Mouse (Mus musculus) kidney, adult 18-20 months (tissue): Measurements from ENCODE around the gene Fam189a2.

Experiments
- DNase-seq: peaks from one replicate; pipeline ENCODE4 v3.0.0; 2021

Gene Fam189a2

DNA sequence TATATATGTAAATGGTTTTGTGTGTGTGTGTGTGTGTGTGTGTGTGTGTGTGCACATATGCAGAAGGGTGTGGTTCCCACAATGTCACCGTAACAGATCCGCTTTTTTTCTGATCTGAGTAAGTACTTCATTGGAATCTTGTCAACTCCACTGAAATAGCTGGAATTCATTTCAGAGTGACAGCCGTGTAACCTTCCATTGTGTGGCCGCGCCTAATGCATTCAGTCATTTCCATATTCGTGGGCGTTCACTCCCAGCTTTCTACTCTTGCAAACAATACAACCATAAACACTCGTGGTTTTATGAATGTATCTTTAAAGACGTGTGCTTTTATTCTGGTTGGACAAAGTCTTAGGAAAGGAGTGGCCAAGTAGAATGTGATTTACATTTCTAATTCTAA lies 6.7 kb downstream of the Fam189a2 start:
- no peak for DNase-seq

DNA sequence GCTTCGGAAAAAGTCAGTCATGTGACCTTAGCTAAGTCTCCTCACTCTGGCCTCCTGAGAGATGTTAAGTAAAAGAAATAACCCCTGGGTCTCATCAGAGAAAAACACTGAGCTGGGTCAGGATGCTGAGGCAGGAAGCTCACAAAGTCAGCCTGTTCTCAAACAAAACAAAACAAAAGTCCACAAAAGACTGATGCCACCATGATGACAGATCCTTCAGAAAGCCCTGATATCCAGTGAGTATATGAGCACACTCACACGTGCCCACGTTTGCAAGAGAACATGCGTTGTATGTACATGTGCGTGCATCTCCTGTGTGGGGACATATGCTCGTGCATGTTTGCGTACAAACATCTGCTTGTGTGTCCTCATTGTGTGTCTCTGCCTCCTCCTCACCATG lies 7.5 kb downstream of the Fam189a2 start:
- DNase-seq = no peak

DNA sequence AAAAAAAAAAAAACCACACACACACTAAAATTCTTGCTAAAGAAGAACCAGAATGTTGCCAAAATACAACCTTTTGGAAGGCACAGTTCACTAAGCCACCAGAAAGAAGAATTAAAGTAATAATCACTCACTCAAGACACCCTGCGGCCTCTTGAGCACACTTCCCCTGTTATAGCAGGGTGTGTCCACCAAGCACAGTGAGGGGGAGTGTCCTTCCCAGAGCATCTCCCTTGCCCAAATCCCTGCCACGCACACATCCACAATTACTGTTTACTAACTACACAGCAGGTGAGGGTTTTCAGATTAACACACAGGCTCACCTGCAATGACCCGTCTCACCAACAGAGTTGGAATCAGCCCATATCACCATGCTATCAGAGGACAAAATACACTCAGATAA lies 8.0 kb downstream of the Fam189a2 start:
- no peak for DNase-seq

DNA sequence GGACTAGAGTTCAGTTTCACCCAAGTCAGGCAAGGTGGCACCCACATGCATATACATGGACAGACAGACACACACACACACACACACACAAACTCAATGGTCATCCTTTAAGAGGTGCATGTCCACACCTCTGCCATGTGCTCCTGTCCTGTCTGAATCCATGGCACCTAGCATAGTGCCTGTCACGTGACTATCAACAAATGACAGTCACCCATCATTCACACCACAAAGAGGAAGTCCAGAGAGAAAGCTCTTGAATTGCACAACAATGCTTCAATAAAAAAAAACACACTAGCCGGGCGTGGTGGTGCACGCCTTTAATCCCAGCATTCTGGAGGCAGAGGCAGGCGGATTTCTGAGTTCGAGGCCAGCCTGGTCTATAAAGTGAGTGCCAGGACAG lies 8.5 kb downstream of the Fam189a2 start:
- no peak for DNase-seq

DNA sequence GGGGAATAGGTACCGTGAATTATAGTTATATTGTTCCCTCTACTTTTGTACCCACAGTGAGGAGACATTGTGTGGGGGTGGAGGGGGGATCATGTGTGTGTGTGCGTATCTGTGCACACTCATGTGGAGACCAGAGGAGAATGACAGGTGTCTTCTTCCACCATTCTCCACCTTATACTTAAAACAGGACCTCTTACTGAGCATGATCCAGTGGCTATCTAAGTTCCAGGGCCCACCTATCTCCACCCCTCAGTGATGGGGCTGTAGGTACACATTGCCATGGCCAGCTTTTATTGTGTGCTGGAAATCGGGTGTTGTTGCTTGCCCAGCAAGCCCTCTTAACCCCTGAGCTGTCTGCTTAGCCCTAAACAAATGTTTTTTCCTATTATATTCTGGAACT lies 10.1 kb downstream of the Fam189a2 start:
- DNase-seq = no peak

DNA sequence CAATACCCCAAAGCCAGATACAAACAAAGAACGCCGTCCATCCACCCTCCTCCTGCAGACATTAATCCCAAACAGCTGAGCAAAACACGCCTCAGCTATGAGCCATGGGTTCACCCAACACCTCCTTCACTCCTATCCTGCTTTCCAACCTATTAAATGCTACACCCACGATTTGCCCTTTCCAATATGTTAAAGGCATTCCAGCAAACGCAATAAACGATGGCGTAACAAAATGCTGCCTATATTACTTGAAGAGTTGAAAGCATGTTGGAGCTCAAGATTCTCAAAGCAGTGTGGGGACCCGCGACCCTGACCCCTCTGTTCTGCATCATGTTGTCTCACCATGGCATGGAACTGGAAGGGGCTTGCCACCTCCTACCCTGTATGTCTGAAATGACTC lies 11.2 kb downstream of the Fam189a2 start:
- no peak for DNase-seq

DNA sequence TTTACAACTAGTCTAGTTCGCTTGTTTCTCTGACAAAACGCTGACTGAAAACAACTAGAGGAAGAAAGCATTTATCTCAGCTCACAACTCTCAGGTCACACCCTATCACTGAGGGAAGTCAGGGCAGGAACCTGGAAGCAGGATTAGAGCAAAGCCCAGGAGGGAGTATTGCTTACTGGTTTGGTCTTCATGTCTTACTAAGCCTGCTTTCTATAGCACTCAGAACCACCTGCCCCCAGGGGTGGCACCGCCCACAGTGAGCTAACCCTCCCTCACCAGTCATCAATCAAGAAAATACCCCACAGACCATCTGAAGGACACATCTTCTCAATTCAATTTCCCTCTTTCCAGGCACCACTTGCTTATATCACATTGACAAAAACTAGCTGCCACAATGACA lies 12.4 kb downstream of the Fam189a2 start:
- DNase-seq = no peak

DNA sequence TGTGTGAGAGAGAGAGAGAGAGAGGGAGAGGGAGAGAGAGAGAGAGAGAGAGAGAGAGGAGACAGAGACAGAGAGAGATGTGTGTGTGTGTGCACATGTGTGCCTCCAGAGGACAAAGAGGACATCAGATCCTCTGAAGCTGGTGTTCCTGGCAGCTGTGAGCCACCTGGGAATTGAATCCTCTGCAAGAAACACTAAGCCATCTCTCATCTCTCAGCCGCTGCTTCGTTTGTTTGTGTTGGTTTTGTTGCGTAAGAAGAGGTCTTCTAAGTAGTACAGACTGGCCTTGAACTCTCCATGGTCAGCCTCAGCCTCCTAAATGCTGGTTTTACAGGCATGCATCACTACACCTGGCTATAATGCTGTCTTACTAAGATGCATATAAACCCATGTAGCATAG lies 12.9 kb downstream of the Fam189a2 start:
- no peak for DNase-seq

DNA sequence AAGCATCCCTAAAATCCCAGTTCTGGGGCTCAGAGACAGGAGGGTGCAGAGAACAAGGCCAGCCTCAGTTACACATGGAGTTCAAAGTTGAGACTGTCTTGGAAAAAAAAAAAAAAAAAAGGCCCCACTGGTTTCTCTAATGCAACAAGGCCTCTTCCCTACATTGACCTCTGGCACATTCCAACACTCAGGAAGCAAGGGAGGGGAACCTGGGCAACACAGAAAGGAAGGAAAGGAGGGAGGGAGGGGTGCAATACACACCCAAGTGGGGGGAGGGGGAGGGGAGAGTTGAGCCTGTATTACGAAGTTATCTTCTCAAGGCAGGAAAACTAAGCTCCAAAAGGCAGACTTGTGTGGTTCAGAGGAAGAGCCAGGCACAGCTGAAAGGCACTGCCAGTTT lies 13.4 kb downstream of the Fam189a2 start:
- DNase-seq = peak; percentile 41

DNA sequence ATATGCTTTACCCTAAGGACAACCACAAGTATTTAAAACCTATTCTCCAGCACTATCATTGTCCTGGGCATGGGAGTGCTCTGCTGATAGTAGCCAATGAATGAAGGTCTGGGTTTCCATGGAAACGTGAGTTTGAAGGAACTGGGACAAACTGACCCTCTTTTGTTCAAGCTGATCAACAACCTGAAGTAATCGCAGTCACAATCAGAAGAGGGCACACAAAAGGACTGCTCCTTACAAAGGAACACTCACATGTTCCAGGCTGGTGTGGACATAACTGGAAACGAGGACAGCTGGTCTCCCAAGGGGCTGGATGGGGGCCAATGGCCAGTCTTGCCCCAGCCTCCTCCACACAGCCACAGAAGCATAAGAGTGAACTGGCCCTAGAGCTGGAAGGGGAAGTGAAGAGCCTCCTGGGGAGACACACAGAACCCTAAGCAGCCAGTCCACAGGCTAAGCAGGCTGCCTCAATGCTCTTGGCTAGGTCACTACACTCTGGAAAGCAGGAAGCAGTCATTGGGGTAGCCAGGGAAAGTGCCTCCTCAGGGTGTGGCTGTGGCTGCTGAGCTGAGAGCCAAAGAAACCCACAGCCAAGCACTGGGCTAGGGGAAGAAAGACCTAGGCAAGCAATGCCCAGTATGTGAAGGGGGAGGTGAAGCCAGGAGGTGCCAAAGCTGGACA lies 14.0 kb downstream of the Fam189a2 start:
- DNase-seq = peak; percentile 40

DNA sequence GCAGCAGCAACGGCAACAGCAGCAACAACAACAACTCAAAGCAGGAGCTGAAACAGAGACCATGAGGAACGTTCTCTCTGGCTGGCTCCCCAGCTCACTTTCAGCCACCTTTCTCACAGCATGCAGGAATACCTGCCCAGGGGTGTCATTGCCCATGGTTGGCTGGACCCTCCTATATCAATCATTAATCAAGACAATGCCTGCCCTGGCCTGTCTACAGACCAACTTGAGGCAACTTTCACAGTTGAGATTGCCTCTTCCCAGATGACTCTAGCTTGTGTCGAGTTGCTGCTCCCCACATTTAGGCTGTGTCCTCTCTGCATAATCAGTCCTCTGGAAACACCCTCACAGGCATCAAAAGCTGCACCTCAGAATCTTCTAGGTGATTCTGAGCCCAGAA lies 17.6 kb downstream of the Fam189a2 start:
- no peak for DNase-seq

DNA sequence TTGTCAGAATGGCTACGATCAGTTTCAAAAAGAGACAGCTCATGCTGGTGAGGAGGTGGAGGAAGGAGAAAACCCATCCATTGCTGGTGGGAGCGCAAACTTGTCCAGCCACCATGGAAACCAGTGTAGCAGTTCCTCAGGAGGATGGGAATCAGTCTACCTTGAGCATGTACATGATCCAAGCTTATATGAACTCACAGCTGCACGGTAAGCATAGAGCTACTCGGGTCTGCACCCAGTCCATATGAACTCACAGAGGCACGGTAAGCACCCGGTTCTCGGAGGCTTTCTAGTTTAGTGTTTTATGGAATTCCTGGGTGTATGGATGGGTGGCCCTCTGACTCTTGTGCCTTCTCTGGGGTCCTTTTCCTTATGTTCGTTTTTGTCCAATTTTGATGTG lies 18.3 kb downstream of the Fam189a2 start:
- DNase-seq = no peak

DNA sequence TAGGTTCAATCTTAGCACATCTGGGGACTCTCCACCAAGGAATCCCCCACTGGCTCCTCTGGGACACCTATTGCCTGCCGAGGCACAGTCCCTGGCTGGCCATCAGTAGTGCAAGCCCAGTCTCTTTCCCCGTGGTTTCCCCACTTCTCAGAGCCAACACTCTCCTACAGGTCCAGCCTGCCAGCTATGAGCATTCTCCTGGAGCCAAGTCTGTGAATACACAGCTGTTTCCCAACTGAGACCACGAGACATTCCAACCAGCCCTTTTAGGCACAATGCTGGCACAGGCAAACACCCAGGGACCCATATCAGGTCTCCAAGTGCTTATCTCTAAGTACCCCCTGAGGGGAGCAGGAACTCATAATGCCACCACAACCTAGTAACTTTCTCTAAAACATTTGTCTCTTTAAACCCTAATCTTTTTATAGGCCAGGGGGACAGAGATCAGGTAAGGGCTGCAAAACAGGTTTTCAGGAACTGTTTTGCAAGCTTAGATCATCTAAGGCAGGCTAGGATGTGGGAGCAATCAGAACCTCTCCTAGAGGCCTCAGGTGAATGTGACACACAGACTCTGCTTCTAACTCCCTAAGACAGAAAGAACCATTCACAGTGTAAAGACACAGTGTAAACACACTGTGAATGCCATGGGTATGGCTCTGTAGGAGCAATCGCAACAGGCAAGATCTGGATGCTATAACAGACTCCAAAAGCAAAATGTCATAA lies 23.0 kb downstream of the Fam189a2 start:
- DNase-seq = peak; percentile 43

DNA sequence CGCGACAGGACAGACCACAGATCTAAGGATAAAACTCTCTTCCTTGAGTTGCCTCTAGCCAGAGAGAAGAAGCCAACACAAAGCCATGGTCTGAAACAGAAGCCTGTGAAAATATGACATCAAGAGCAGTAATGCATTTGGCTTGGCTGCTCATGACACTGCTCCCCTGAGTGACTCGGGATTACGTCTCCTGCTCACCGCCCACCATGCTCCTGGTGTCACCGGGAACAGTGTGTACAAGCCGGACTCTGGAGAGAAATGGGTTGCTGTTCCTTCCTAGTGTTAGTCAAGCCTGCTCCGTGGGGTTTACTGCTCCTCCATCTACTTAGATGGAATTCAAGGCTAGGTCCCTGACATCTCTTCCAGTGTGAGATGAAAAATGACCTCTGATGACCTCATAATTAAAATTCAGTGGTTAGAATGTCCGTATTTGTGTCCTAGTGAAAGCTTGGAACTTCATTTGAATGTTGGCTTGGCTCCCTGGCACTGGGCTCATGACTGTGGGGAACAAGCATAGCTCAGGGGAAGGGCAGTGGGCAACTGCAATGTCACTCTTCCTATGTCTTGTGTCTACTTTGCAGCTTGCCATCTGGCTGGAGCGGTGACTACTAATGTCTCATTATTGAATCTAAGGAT lies 23.7 kb downstream of the Fam189a2 start:
- no peak for DNase-seq

DNA sequence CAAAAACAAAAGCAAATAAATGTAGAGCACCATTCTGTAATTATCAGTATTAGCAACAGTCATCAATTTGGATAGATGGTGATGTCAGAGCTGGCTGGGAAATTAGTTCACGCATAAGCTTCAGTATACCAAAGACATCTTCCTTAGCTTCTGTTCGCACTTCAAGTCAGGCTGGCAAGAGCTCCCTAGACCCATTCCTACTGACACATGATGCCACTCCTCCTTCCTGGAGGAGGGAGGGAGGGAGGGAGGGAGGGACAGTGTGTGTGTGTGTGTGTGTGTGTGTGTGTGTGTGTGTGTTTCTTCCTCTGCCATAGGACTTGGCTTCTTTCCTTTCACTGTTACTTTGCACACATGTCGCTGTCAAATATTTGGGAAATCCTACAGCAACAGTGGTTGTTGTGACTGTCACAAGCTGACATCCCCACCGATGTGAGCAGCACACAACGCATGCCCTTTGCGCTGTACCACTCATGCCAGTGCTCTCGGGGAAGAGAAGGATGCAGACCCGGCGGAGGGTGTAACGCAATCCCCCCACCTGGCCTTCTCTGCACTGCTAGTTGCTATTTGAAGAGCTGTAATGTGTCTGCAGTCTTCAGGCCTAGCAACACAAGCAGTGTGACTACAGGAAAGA lies 34.9 kb downstream of the Fam189a2 start:
- DNase-seq = no peak

DNA sequence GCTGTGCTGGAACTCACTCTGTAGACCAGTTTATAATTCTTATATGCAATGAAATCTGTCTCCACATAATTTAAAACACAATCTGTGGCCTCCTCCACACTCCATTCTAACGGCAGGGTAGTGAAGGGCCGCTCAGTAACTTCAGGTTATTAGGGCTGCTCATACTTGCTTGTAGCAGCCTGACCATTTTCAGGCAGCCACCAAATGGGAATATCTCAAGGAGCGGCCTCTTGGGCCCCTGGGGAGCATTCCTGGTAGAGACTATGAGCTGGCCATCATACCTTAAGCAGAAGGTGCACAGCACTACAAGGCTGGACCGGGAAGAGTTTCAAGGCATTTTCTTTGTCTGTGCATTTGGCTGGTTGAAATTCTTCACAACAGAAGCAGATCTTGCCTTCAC lies 42.7 kb downstream of the Fam189a2 start:
- no peak for DNase-seq

DNA sequence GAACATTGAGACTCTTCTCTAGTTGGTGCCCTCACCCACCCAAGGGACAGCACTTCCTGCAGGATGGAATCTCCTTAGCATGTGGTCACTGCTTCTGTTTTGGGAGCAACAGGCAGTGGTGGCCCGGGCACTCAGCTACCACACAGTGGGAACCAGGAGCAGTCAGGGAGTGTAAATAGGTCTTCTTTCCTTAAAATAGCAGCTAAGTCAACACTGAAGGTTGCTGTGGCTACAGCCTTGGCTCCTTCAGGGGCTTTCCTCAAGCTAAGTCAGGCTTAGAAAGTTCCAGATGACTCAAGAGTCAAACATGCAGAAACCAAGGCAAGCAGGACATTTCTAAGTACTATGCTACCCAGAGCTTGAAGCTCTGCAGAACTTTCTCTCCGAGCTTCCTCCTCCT lies 43.5 kb downstream of the Fam189a2 start:
- no peak for DNase-seq

DNA sequence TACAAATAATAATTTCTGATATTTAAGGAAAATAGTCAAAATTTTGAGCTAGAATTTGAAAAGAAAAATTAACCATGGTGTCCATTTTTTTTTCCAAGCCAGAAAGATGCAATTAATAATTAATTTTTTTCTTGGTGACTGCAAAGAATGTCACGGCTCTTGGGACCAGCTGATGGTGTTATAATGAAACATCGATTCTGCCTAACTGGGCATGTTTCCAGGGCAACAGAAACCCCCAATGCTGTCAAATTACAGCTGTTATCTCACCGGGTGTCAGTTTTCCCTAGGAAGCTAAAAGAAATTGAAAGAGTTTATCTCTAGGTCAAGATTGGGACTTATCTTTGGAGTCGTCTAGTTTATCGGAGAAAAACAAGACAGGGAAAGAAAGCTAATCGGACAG lies 46.6 kb downstream of the Fam189a2 start:
- no peak for DNase-seq

DNA sequence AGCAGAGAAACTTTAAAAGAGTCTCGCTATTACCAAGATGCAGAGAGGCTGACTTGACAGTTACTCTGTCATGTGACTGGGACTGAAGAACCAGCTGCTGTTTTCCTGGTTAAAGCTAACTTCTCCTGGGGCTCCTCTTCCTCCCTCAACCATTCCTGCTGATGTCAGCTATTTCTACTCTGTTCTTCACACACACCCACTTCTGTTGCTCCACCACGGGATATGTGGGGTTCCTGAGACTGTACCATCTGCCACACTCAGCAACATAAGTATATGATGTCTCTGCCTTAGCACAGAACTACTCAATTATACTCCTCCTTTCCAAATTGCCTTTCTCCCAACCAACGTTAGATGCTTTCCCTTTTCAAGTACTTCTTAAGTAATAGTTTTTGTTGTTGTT lies 50.2 kb downstream of the Fam189a2 start:
- no peak for DNase-seq

DNA sequence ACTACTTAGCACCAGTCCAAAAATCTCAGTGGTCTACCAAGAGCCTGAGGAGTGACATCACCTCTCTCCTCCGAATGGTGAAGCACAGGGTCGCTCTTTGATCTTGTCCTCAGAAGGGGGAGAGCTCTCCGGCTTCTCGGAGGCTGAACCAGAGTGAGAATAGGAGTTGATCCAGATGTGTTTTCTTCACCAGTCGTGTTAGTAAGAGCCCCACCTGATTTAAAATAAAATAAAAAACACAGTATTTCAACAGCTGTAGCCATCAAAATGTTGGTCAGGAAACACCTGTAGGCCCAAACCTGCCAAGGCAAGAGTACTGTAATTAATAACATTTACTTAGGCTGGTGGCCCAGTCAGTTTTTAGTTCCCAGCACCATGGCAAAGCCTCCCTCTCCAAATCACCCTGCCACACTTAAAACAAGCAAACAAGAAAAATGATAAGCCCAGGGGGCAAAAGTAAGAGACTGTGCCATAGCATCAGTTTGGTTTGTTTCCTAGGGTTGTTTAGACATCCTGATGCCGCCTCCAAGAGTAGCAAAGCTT lies 52.8 kb downstream of the Fam189a2 start:
- no peak for DNase-seq

DNA sequence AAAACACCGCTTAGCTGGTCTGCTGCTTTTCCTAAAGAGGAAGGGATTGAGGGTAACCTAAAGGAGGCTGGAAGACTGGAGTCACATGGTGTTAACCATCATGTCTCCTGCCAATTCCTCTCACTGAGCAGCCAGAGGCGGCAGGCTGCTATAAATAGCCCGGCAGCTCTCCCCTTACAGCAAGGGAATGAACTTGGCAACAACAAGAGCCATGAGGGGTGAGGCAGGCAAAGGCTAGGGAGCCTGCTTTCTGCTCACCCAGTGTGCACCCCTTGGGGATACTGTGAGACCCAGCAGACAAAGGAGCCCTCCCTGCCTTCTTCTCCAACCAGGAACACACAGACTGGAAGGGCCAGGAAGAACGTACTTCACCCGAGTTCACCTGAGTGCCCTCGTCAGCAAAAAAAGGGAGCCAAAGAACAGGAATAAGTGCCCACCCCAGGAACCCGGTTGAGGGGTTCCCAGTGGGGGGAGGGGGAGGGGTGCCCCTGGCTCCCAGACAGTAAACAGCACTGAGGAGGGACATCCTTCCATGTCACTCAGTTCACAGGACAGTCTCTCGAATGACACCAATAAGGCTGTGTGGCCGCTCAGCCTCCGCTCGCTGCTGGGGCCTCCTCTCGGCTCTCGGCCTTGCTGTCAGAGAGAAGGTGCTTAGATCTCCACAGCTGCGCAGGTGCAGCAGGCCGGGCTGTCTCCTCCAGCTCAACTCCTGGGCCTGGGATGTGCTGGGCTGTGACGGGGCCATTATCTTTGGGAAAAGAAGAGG lies 57.8 kb downstream of the Fam189a2 start:
- no peak for DNase-seq

DNA sequence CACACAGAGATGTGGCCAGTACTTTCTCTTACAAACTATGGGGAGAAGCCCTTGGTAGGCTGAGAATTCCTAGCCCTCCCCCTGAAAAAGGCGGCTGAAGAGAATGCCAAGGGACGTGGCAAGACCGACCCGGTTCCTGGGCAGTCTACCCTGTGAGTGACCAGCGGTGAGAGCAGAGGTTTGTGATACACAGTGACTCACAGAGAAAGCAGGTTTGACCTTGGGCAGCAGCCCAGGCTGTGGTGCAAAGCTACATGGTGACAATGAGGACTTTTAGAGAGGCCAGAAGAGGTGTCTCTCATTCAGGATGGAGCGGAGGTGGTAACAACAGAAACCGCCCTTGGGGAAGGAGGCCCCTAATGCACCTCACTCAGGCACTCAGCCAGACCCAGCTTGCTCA lies 59.4 kb downstream of the Fam189a2 start:
- no peak for DNase-seq

DNA sequence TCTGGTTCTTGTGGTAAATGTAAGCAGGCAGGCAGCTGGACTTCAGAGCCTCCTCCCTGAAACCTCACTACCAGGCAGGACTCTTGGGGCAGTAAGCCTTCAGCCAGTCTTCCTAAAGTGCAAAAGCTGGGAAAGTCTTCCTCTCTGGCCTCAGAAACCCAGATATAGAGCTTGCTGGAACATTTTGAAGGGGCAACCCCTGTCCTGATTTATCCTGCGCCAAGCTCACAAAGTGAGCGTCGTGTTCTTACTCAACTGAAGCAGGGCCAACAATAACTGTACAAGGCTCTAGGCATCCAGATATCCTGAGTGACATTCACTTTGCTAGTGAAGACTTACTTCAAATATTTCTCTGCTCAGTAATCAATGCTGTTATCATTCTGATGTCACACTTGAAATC lies 60.4 kb downstream of the Fam189a2 start:
- DNase-seq = no peak
